Comparison of ENCODE assay signal across 23 mouse cellular contexts in genomic region chr1:173329743-173330142, GRCm38 (mm10). TPM values are rescaled to one million over a fixed set of nuclear protein-coding genes. Genes with fewer than 3 reads are reported as not detected.
DNase-seq lines count a peak whose midpoint lies in the region; ATAC-seq and TF ChIP-seq lines count a peak whose summit lies in the region.
"Had no signal": no experiment of that assay in that cellular context is flagged by ENCODE, and none has a peak within 500 bp of the region (broad histone marks: within the 10 kb centered on the region; RNA-seq: fewer than 3 reads in every experiment).

No protein-coding gene starts in this region.

- peak; percentile 73 for DNase-seq in forebrain, postnatal 0 days
- no peak for DNase-seq in forebrain, embryonic 10.5 days (ENCODE audit: extremely low spot score, low spot score)
- peak; percentile 70 for DNase-seq in brain, embryonic 14.5 days (ENCODE audit: low read depth)
- no peak for DNase-seq in liver, postnatal 0 days
- DNase-seq in c-Kit-positive CD71-positive TER-119-positive erythroid progenitor cells, embryonic 14.5 days (ENCODE audit: low spot score): no peak
- DNase-seq in natural killer cell, adult 2 months (ENCODE audit: low spot score in 2 of 2): no peak
- DNase-seq: cerebellum, adult 8-10 months; gastrocnemius, adult 2 months; heart, adult 18-20 months; kidney, adult 2 months; kidney, postnatal 36 days; layer of hippocampus, postnatal 36 days; left cerebral cortex, postnatal 4 days; lung, adult 2 months; thymus, adult 18-20 months had no signal

- peak; percentile 79 for ATAC-seq in forebrain, postnatal 0 days
- ATAC-seq in megakaryocyte, adult 5-6 weeks (ENCODE audit: poor library complexity, severe bottlenecking): no peak
- ATAC-seq in liver, postnatal 0 days: no peak
- ATAC-seq: forebrain, embryonic 13.5 days had no signal

- H3K4me1 ChIP-seq in forebrain, postnatal 0 days (ENCODE audit: insufficient read depth): no peaks in the 10 kb centered on the region
- H3K4me1 ChIP-seq in forebrain, embryonic 10.5 days: peaks cover 12% of the 10 kb centered on the region
- peaks cover 98% of the 10 kb centered on the region for H3K4me1 ChIP-seq in megakaryocyte, embryonic 14.5 days
- peaks cover 8% of the 10 kb centered on the region for H3K4me1 ChIP-seq in liver, postnatal 0 days (ENCODE audit: insufficient read depth)

- no peaks in the 10 kb centered on the region for H3K36me3 ChIP-seq in forebrain, postnatal 0 days (ENCODE audit: insufficient read depth)
- no peaks in the 10 kb centered on the region for H3K36me3 ChIP-seq in forebrain, embryonic 10.5 days (replicated peaks)
- peaks cover 25% of the 10 kb centered on the region for H3K36me3 ChIP-seq in megakaryocyte, embryonic 14.5 days (replicated peaks; ENCODE audit: low read length)
- no peaks in the 10 kb centered on the region for H3K36me3 ChIP-seq in liver, postnatal 0 days (replicated peaks; ENCODE audit: insufficient read depth, low read length)
- H3K36me3 ChIP-seq: embryonic facial prominence, embryonic 13.5 days had no signal

- TF ChIP-seq EP300 in liver, postnatal 0 days (IDR thresholded peaks at IDR 0.05; ENCODE audit: low read depth): no peak

- H3K27me3 ChIP-seq in forebrain, postnatal 0 days (ENCODE audit: insufficient read depth, low read length): no peaks in the 10 kb centered on the region
- no peaks in the 10 kb centered on the region for H3K27me3 ChIP-seq in forebrain, embryonic 10.5 days (ENCODE audit: poor library complexity, severe bottlenecking)
- no peaks in the 10 kb centered on the region for H3K27me3 ChIP-seq in megakaryocyte, embryonic 14.5 days (replicated peaks)
- H3K27me3 ChIP-seq in liver, postnatal 0 days (ENCODE audit: insufficient read depth, low read length): no peaks in the 10 kb centered on the region
- H3K27me3 ChIP-seq: embryonic facial prominence, embryonic 13.5 days; forebrain, embryonic 13.5 days had no signal

- H3K27ac ChIP-seq in forebrain, postnatal 0 days (ENCODE audit: low read depth, low read length): no peak overlapping the region
- no peak overlapping the region for H3K27ac ChIP-seq in forebrain, embryonic 10.5 days
- 0 out of 2 replicates have a peak overlapping the region, but pooled peaks have one; percentile 3 for H3K27ac ChIP-seq in liver, postnatal 0 days (ENCODE audit: low read depth)
- H3K27ac ChIP-seq: embryonic facial prominence, embryonic 13.5 days; forebrain, embryonic 13.5 days; macrophage had no signal

- H3K4me3 ChIP-seq in forebrain, postnatal 0 days (ENCODE audit: low read depth, low read length): no peak overlapping the region
- no peak overlapping the region for H3K4me3 ChIP-seq in forebrain, embryonic 10.5 days
- H3K4me3 ChIP-seq in megakaryocyte, embryonic 14.5 days (replicated peaks): peak overlapping the region; percentile 93
- peak overlapping the region; percentile 58 for H3K4me3 ChIP-seq in liver, postnatal 0 days (ENCODE audit: low read depth, low read length)
- H3K4me3 ChIP-seq: embryonic facial prominence, embryonic 13.5 days; forebrain, embryonic 13.5 days; gastrocnemius, adult 2 months had no signal

- no peak for TF ChIP-seq CTCF in forebrain, postnatal 0 days (IDR thresholded peaks at IDR 0.05; ENCODE audit: low read depth)
- no peak for TF ChIP-seq CTCF in brain, embryonic 14.5 days (IDR thresholded peaks at IDR 0.05; ENCODE audit: borderline replicate concordance, extremely low read depth, insufficient read depth, insufficient read length)
- TF ChIP-seq CTCF in liver, postnatal 0 days (IDR thresholded peaks at IDR 0.05; ENCODE audit: low read depth): no peak

- H3K4me2 ChIP-seq in forebrain, postnatal 0 days (ENCODE audit: low read depth): no peak overlapping the region
- H3K4me2 ChIP-seq in liver, postnatal 0 days (ENCODE audit: low read depth, low read length): peak overlapping the region; percentile 69
- H3K4me2 ChIP-seq: embryonic facial prominence, embryonic 13.5 days; forebrain, embryonic 13.5 days had no signal

- no peak overlapping the region for H3K9ac ChIP-seq in forebrain, postnatal 0 days
- no peak overlapping the region for H3K9ac ChIP-seq in liver, postnatal 0 days (replicated peaks)
- H3K9ac ChIP-seq: embryonic facial prominence, embryonic 13.5 days; forebrain, embryonic 13.5 days had no signal

- 46% methylated on average over 5 of the region's 5 CpGs for WGBS in forebrain, postnatal 0 days
- WGBS in forebrain, embryonic 10.5 days: 81% methylated on average over 5 of the region's 5 CpGs
- 75% methylated on average over 5 of the region's 5 CpGs for WGBS in liver, postnatal 0 days (ENCODE audit: insufficient replicate concordance)

- H3K9me3 ChIP-seq in forebrain, postnatal 0 days (ENCODE audit: low read length): no peaks in the 10 kb centered on the region
- H3K9me3 ChIP-seq in forebrain, embryonic 10.5 days: no peaks in the 10 kb centered on the region
- no peaks in the 10 kb centered on the region for H3K9me3 ChIP-seq in megakaryocyte, embryonic 14.5 days
- H3K9me3 ChIP-seq in liver, postnatal 0 days (ENCODE audit: low read length): no peaks in the 10 kb centered on the region
- H3K9me3 ChIP-seq: embryonic facial prominence, embryonic 13.5 days; forebrain, embryonic 13.5 days had no signal

- TF ChIP-seq POLR2A in brain, embryonic 14.5 days (IDR thresholded peaks at IDR 0.05; ENCODE audit: borderline replicate concordance, extremely low read depth, insufficient read depth, insufficient read length, poor library complexity, severe bottlenecking): no peak

RNA-seq across cellular contexts. Expression of gene Ackr1, which starts 3.8 kb away (rescaled TPM):
- 29.0 and 32.8 TPM in 2 replicates for total RNA-seq in forebrain, postnatal 0 days (2014; rRNA removed)
- polyA plus RNA-seq in forebrain, postnatal 0 days (2015; fragmentation: Nextera tagmentation; extraction: Ambion mirVana): 11.5 and 14.0 TPM in 2 replicates
- polyA plus RNA-seq in forebrain, embryonic 10.5 days (2016; fragmentation: Nextera tagmentation; extraction: Ambion mirVana): 0.95 and 1.1 TPM in 2 replicates
- 1.4 and 1.6 TPM in 2 replicates for polyA plus RNA-seq in megakaryocyte, embryonic 14.5 days (2012; ENCODE audit: insufficient read depth, low replicate concordance)
- total RNA-seq in megakaryocyte, adult 5-6 weeks (2015): 1.0 and 1.8 TPM in 2 replicates
- 0.40 and 1.0 TPM in 2 replicates for total RNA-seq in megakaryocyte, adult 5-6 weeks (2017)
- polyA plus RNA-seq in brain, embryonic 14.5 days (2012; rRNA removed): 87.4 and 106 TPM in 2 replicates
- polyA plus RNA-seq in liver, postnatal 0 days (2015; fragmentation: Nextera tagmentation; extraction: Ambion mirVana): 16.9 and 21.8 TPM in 2 replicates
- total RNA-seq: hematopoietic stem cell, adult 5-6 weeks had no signal
- polyA plus RNA-seq: macrophage had no signal

RNA-seq across cellular contexts. Expression of gene Aim2, which starts 20.9 kb away (rescaled TPM):
- 2.3 and 4.5 TPM in 2 replicates for total RNA-seq in forebrain, postnatal 0 days (2014; rRNA removed)
- polyA plus RNA-seq in forebrain, postnatal 0 days (2015; fragmentation: Nextera tagmentation; extraction: Ambion mirVana): 1.1 and 1.8 TPM in 2 replicates
- polyA plus RNA-seq in forebrain, embryonic 10.5 days (2016; fragmentation: Nextera tagmentation; extraction: Ambion mirVana): 4.8 and 6.4 TPM in 2 replicates
- 0.08 TPM in 1 of 2 replicates, not detected in the other for polyA plus RNA-seq in megakaryocyte, embryonic 14.5 days (2012; ENCODE audit: insufficient read depth, low replicate concordance)
- total RNA-seq in megakaryocyte, adult 5-6 weeks (2015): 56.4 and 68.1 TPM in 2 replicates
- total RNA-seq in megakaryocyte, adult 5-6 weeks (2017): 91.8 and 109 TPM in 2 replicates
- 3.2 and 5.3 TPM in 2 replicates for polyA plus RNA-seq in brain, embryonic 14.5 days (2012; rRNA removed)
- 4.6 and 4.7 TPM in 2 replicates for polyA plus RNA-seq in liver, postnatal 0 days (2015; fragmentation: Nextera tagmentation; extraction: Ambion mirVana)

RNA-seq across cellular contexts. Expression of gene Cadm3, which starts 37.8 kb away (rescaled TPM):
- total RNA-seq in forebrain, postnatal 0 days (2014; rRNA removed): 278 and 354 TPM in 2 replicates
- polyA plus RNA-seq in forebrain, postnatal 0 days (2015; fragmentation: Nextera tagmentation; extraction: Ambion mirVana): 25.6 and 41.0 TPM in 2 replicates
- 1.6 and 1.9 TPM in 2 replicates for polyA plus RNA-seq in forebrain, embryonic 10.5 days (2016; fragmentation: Nextera tagmentation; extraction: Ambion mirVana)
- not detected in 2 replicates for polyA plus RNA-seq in megakaryocyte, embryonic 14.5 days (2012; ENCODE audit: insufficient read depth, low replicate concordance)
- 1.5 and 2.1 TPM in 2 replicates for total RNA-seq in megakaryocyte, adult 5-6 weeks (2015)
- total RNA-seq in megakaryocyte, adult 5-6 weeks (2017): 0.51 and 5.2 TPM in 2 replicates
- polyA plus RNA-seq in brain, embryonic 14.5 days (2012; rRNA removed): 282 and 393 TPM in 2 replicates
- 0.49 and 0.61 TPM in 2 replicates for polyA plus RNA-seq in liver, postnatal 0 days (2015; fragmentation: Nextera tagmentation; extraction: Ambion mirVana)
- polyA plus RNA-seq: macrophage had no signal

RNA-seq across cellular contexts. Expression of gene Mptx2, which starts 52.2 kb away (rescaled TPM):
- total RNA-seq in forebrain, postnatal 0 days (2014; rRNA removed): not detected in 2 replicates
- not detected in 2 replicates for polyA plus RNA-seq in forebrain, postnatal 0 days (2015; fragmentation: Nextera tagmentation; extraction: Ambion mirVana)
- polyA plus RNA-seq in forebrain, embryonic 10.5 days (2016; fragmentation: Nextera tagmentation; extraction: Ambion mirVana): not detected in 2 replicates
- polyA plus RNA-seq in megakaryocyte, embryonic 14.5 days (2012; ENCODE audit: insufficient read depth, low replicate concordance): not detected in 2 replicates
- total RNA-seq in megakaryocyte, adult 5-6 weeks (2015): not detected in 2 replicates
- total RNA-seq in megakaryocyte, adult 5-6 weeks (2017): not detected in 2 replicates
- not detected in 2 replicates for polyA plus RNA-seq in brain, embryonic 14.5 days (2012; rRNA removed)
- not detected in 2 replicates for polyA plus RNA-seq in liver, postnatal 0 days (2015; fragmentation: Nextera tagmentation; extraction: Ambion mirVana)
- total RNA-seq: adrenal gland, postnatal 4 days; gastrocnemius, adult 2 months; heart, adult 18-20 months; hematopoietic stem cell, adult 5-6 weeks; layer of hippocampus, postnatal 36 days; left cerebral cortex, postnatal 4 days had no signal
- polyA plus RNA-seq: cortical plate, adult 2 months; embryonic facial prominence, embryonic 13.5 days; forebrain, embryonic 13.5 days; kidney, adult 2 months; lung, adult 2 months; macrophage had no signal

Comparison
In these comparisons a context has a peak if more than half of its experiments do, and no peak if none do; other contexts are left out.
1. DNase-seq: peak in forebrain, postnatal 0 days (single experiment) and brain, embryonic 14.5 days (single experiment); none in forebrain, embryonic 10.5 days (single experiment), liver, postnatal 0 days (single experiment), c-Kit-positive CD71-positive TER-119-positive erythroid progenitor cells, embryonic 14.5 days (single experiment) and natural killer cell, adult 2 months (0 of 2).
2. H3K4me3 ChIP-seq: peak in megakaryocyte, embryonic 14.5 days (single experiment) and liver, postnatal 0 days (single experiment); none in forebrain, postnatal 0 days (single experiment) and forebrain, embryonic 10.5 days (single experiment).